Mouse (Mus musculus) cerebellum, adult 2 months (tissue): Measurements from ENCODE around the gene Sned1. TPM values are rescaled to one million over a fixed set of nuclear protein-coding genes. Genes with fewer than 3 reads are reported as not detected.
"Not testable (repeated sequence)": the region's sequence is repeated elsewhere in the genome, so short reads cannot be mapped to it uniquely, and the experiment has no call there.

Experiments used
- DNase-seq, 2 experiments: peaks; one replicate each; pipeline ENCODE4 v3.0.0; 2021
- H3K27ac ChIP-seq: fragments of 200-500 bp; 2 replicates; pipeline ENCODE4 v1.5.1; 2012; ENCODE audit warnings: low read length, control low read depth, inconsistent platforms; ENCODE audit not compliant: insufficient read depth
- H3K27me3 ChIP-seq: fragments of 200-500 bp; 2 replicates; pipeline ENCODE4 v1.6.1; 2012; ENCODE audit warnings: inconsistent platforms, mild to moderate bottlenecking, low read length, moderate library complexity; ENCODE audit not compliant: control insufficient read depth, insufficient read depth
- H3K4me1 ChIP-seq: fragments of 200-500 bp; 2 replicates; pipeline ENCODE4 v1.6.1; 2011; ENCODE audit warnings: low read length; ENCODE audit not compliant: control insufficient read depth, insufficient read depth
- H3K4me3 ChIP-seq: fragments of 200-500 bp; replicated peaks from 2 replicates; pipeline ENCODE3; 2011; ENCODE audit warnings: mild to moderate bottlenecking, low read depth, low read length, control low read depth; ENCODE audit not compliant: insufficient read depth
- CTCF ChIP-seq: fragments of 200-500 bp; IDR thresholded peaks from 2 replicates; pipeline ENCODE4 v1.5.1; 2011; ENCODE audit warnings: low read depth, mild to moderate bottlenecking, control low read depth, low read length, moderate library complexity, borderline replicate concordance; ENCODE audit not compliant: insufficient read depth
- POLR2A ChIP-seq: fragments of 200-500 bp; IDR thresholded peaks from 2 replicates; pipeline ENCODE4 v1.6.1; 2011; ENCODE audit warnings: low read length, control low read depth, borderline replicate concordance; ENCODE audit not compliant: insufficient read depth
- WGBS: fragments of 180-500 bp; shearing (Covaris S2); methylation state at CpG from one replicate; pipeline ENCODE4 v1.1.7; 2018; 5-methylcytosine and 5-hydroxymethylcytosine counted together
- polyA plus RNA-seq: library from polyadenylated mRNA; depleted of rRNA; stranded (reverse); fragments of >200 nt; gene quantifications from 2 replicates; pipeline ENCODE4 v1.2.3, GENCODE M21; 2012

Gene Sned1
- polyA plus RNA-seq, 1 experiment, result 18.5 TPM

DNA sequence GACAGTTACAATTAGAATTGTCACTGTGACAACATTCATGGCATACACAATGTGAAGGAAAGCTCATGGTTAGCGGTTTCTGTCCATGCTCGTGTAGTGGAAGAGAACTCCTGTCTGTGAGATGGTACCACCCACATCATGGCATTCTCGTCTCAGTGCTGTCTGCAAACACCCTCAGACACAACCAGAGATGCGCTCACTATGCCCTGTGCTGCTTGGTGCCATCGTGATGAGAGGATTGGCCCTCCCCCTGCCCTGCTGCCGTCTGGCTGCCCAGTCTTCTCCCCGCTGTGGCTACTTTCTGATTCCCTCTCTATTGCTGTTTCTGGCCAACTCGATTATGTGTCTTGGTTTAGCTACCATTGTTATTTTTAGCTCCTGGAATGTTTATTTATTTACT lies 56.4 kb downstream of the Sned1 start:
- Histone ChIP-seq H3K27ac (no peak overlapping the region), H3K4me3 (no peak overlapping the region), H3K4me1 (no peaks in the 10 kb centered on the region), H3K27me3 (no peaks in the 10 kb centered on the region)
- DNase-seq, result no peak
- TF ChIP-seq CTCF, result no peak
- no peak for TF ChIP-seq POLR2A
- WGBS, result 57% methylated on average over 8 of the region's 8 CpGs

- not testable (repeated sequence) for H3K27ac ChIP-seq, DNase-seq, H3K27me3 ChIP-seq, H3K4me3 ChIP-seq, H3K4me1 ChIP-seq
- 94% methylated on average over 3 of the region's 3 CpGs for WGBS
These were observed 58.9 kb downstream of the Sned1 start for GRCm38 (mm10) chr1:93294491-93294890.

GRCm38 (mm10) chr1:93299791-93300190 lies 64.2 kb downstream of the Sned1 start:
- DNase-seq, result no peak
- H3K27ac ChIP-seq, result no peak overlapping the region
- TF ChIP-seq POLR2A (no peak), CTCF (no peak)
- 84% methylated on average over 4 of the region's 4 CpGs for WGBS
- no peak overlapping the region for H3K4me3 ChIP-seq
- no peaks in the 10 kb centered on the region for H3K27me3 ChIP-seq
- peaks cover 3% of the 10 kb centered on the region; the same call in 1 of the 2 replicates for H3K4me1 ChIP-seq

GRCm38 (mm10) chr1:93300578-93300977 lies 64.9 kb downstream of the Sned1 start:
- TF ChIP-seq CTCF (no peak), POLR2A (no peak)
- Histone ChIP-seq H3K27ac (no peak overlapping the region), H3K27me3 (no peaks in the 10 kb centered on the region), H3K4me1 (peaks cover 3% of the 10 kb centered on the region; the same call in 1 of the 2 replicates), H3K4me3 (no peak overlapping the region)
- 34% methylated on average over 3 of the region's 3 CpGs for WGBS
- no peak for DNase-seq

DNA sequence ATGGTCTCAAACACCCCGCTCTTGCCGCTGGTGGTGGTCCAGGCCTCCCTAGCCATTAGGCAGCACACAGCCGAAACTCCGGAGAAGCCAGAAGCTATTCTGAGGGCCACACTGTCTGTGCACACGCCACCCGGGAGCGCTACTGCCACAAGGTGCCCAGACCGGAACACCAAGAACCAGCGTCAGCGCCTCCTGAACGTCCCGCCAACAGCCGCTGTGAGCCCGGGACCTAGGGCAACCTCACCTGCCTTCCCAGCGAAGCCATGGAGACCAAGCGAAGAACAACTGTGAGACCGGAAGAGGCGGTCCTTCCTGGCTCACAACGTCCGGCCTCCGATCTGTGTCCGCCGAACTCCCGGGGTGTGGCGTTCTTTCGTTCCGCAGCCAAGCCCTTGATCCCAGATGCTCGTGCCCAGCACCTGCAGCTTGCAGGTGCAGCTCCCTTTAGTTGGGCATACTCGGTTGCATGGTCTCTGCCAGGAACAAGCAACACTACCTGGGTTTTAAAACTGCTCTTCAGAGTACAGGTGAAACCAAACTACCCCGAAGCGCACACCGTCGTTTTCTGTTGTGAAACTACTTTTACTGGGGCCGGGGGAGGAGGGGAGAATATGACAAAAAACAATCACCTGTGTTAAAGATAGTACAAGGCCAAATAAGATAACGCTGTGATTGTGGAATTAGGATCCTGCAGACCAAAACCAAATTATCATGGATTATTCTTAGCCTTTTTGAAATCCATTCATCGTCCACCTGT lies 70.1 kb downstream of the Sned1 start, which contains the start of gene Mterf4:
Mterf4 (minus strand) TSS at position 335 of the 757 bp plus-strand sequence.
- Histone ChIP-seq H3K4me3 (peak within 1 kb of the TSS; percentile 66), H3K27me3 (no peaks in the 10 kb centered on the region), H3K4me1 (peaks cover under 1% of the 10 kb centered on the region; the same call in 1 of the 2 replicates), H3K27ac (peak within 1 kb of the TSS; percentile 41; the same call in 1 of the 2 replicates)
- DNase-seq, result peak; percentile 86 to 87
- TF ChIP-seq POLR2A (peak; percentile 68), CTCF (no peak)
- 3% methylated on average over 36 of the region's 36 CpGs for WGBS

DNA sequence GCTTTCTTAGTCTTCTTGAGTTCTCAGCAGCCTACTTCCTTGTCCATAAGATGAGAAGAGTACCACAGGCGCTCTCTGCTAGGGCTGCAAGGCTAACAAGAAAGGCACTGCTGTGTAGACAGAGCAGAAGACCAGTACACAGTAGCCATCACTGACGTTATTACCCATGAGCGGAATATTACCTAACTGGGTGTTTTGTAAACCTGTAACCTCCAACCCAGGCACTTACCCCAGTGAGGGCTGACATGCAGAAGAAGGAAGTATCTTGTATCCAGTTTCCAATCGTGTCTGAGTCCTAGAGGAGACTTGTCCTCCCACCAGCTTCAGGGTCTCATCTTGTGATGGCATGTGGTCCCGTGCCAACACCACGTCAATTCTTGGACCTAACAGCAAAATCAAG lies 88.3 kb downstream of the Sned1 start:
- no peaks in the 10 kb centered on the region for H3K4me1 ChIP-seq
- H3K27ac ChIP-seq, result no peak overlapping the region
- WGBS, result 91% methylated on average over 6 of the region's 6 CpGs
- no peak overlapping the region for H3K4me3 ChIP-seq
- DNase-seq, result no peak
- no peaks in the 10 kb centered on the region for H3K27me3 ChIP-seq
- TF ChIP-seq CTCF (no peak), POLR2A (no peak)

- 86% methylated on average over 3 of the region's 3 CpGs for WGBS
- no peak for TF ChIP-seq CTCF
- TF ChIP-seq POLR2A, result no peak
- Histone ChIP-seq H3K4me1 (no peaks in the 10 kb centered on the region), H3K27me3 (no peaks in the 10 kb centered on the region), H3K4me3 (no peak overlapping the region), H3K27ac (no peak overlapping the region)
- DNase-seq, result no peak
These were observed 90.8 kb downstream of the Sned1 start for GRCm38 (mm10) chr1:93326446-93326845.

DNA sequence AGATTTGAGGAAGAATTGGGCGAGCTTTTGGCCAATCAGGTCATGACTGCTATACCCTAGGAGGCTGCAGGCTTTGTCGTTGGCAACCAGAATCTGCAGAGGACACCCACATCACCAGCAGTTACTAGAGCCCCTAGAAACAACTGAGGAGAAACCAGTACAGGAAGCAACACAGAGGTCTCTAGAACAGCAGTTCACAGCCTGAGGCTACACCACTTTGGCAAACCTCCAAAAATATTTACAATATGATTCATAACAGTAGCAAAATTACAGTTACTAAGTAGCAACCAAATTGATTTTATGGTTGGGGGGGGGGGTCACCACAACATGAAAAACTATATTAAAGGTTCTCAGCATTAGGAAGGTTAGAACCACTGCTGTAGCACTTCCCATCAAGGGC lies 99.0 kb downstream of the Sned1 start:
- TF ChIP-seq CTCF (no peak), POLR2A (no peak)
- Histone ChIP-seq H3K4me1 (no peaks in the 10 kb centered on the region), H3K27ac (no peak overlapping the region), H3K27me3 (no peaks in the 10 kb centered on the region), H3K4me3 (no peak overlapping the region)
- WGBS, result 69% methylated on average over 2 of the region's 2 CpGs
- DNase-seq, result no peak
